Mouse (Mus musculus): ENCODE data around the gene Gjb5. TPM values are rescaled to one million over a fixed set of nuclear protein-coding genes. Genes with fewer than 3 reads are reported as not detected.

Gjb5 gene
- total RNA-seq (2021), result under 1 TPM; 0.70 to 0.88 TPM
- long read RNA-seq, experiment 1, partial matches to known transcripts, result 0 of 3 reads
- long read RNA-seq, experiment 1, other reads (novel, unspliced or antisense), result 0 of 3 reads
- long read RNA-seq, experiment 2, result 0 reads

GRCm38 (mm10) chr4:127358018-127358417 lies at the start of gene Gjb5:
Gene Gjb5, minus strand, starts transcription at chr4:127358181.
- DNase-seq (ENCODE audit: low spot score in 2 of 2), result no peak

GRCm38 (mm10) chr4:127402614-127403013 lies 44.6 kb upstream of the Gjb5 start:
- no peak for DNase-seq (ENCODE audit: low spot score in 2 of 2)

- DNase-seq (ENCODE audit: low spot score in 2 of 2), result no peak
Observed at GRCm38 (mm10) chr4:127402166-127402565, 44.2 kb upstream of the Gjb5 start.

- no peak for DNase-seq (ENCODE audit: low spot score in 2 of 2)
Observed at GRCm38 (mm10) chr4:127400165-127401145, 42.5 kb upstream of the Gjb5 start.

GRCm38 (mm10) chr4:127395591-127395990 lies 37.6 kb upstream of the Gjb5 start:
- no peak for DNase-seq (ENCODE audit: low spot score in 2 of 2)

- no peak for DNase-seq (ENCODE audit: low spot score in 2 of 2)
Observed at GRCm38 (mm10) chr4:127389645-127390044, 31.7 kb upstream of the Gjb5 start.

- no peak for DNase-seq (ENCODE audit: low spot score in 2 of 2)
Observed at GRCm38 (mm10) chr4:127377344-127377743, 19.4 kb upstream of the Gjb5 start.

- DNase-seq (ENCODE audit: low spot score in 2 of 2), result no peak
Observed at GRCm38 (mm10) chr4:127375541-127376177, 17.7 kb upstream of the Gjb5 start.

- no peak for DNase-seq (ENCODE audit: low spot score in 2 of 2)
Observed at GRCm38 (mm10) chr4:127374645-127375044, 16.7 kb upstream of the Gjb5 start.

GRCm38 (mm10) chr4:127373491-127373890 lies 15.5 kb upstream of the Gjb5 start:
- no peak for DNase-seq (ENCODE audit: low spot score in 2 of 2)

GRCm38 (mm10) chr4:127371546-127371945 lies 13.6 kb upstream of the Gjb5 start:
- DNase-seq (ENCODE audit: low spot score in 2 of 2), result peak in 1 of 2 experiments; percentile 18

- DNase-seq (ENCODE audit: low spot score in 2 of 2), result no peak
Observed at GRCm38 (mm10) chr4:127370447-127370846, 12.5 kb upstream of the Gjb5 start.

- DNase-seq (ENCODE audit: low spot score in 2 of 2), result peak; percentile 52 to 61
Observed at GRCm38 (mm10) chr4:127368379-127368973, 10.5 kb upstream of the Gjb5 start.

- DNase-seq (ENCODE audit: low spot score in 2 of 2), result no peak
Observed at GRCm38 (mm10) chr4:127365834-127366233, 7.9 kb upstream of the Gjb5 start.

GRCm38 (mm10) chr4:127365433-127365832 lies 7.5 kb upstream of the Gjb5 start:
- no peak for DNase-seq (ENCODE audit: low spot score in 2 of 2)

- no peak for DNase-seq (ENCODE audit: low spot score in 2 of 2)
Observed at GRCm38 (mm10) chr4:127364431-127364830, 6.5 kb upstream of the Gjb5 start.

GRCm38 (mm10) chr4:127363331-127363730 lies 5.3 kb upstream of the Gjb5 start:
- no peak for DNase-seq (ENCODE audit: low spot score in 2 of 2)

- DNase-seq (ENCODE audit: low spot score in 2 of 2), result no peak
Observed at GRCm38 (mm10) chr4:127362520-127362919, 4.5 kb upstream of the Gjb5 start.

- DNase-seq (ENCODE audit: low spot score in 2 of 2), result no peak
Observed at GRCm38 (mm10) chr4:127354506-127355485, 3.2 kb downstream of the Gjb5 start.

GRCm38 (mm10) chr4:127353951-127354438 lies 4.0 kb downstream of the Gjb5 start, which contains the start of gene Gjb4:
Gene Gjb4, minus strand, starts transcription at chr4:127354081.
- no peak for DNase-seq (ENCODE audit: low spot score in 2 of 2)
